Mouse (Mus musculus): ENCODE data around the gene Arhgef3.

- TF ChIP-seq EP300 (IDR thresholded peaks at IDR 0.05), result no peak
- no peak for TF ChIP-seq CTCF (IDR thresholded peaks at IDR 0.05)
These were observed 210.8 kb downstream of the Arhgef3 start for GRCm38 (mm10) chr14:27325537-27325936.

All from lung, postnatal 0 days (tissue).